Mouse (Mus musculus) T-helper 1 cell (primary cell): Measurements from ENCODE around the gene Med15.

Experiments
- in situ Hi-C: fragments of 300-600 bp; cut with MboI, MseI; formaldehyde crosslinking; loops from one replicate; pipeline ENCODE4 v1.15.1; 2025; ENCODE audit warnings: high pct_unique_total_duplicates

Gene Med15

DNA sequence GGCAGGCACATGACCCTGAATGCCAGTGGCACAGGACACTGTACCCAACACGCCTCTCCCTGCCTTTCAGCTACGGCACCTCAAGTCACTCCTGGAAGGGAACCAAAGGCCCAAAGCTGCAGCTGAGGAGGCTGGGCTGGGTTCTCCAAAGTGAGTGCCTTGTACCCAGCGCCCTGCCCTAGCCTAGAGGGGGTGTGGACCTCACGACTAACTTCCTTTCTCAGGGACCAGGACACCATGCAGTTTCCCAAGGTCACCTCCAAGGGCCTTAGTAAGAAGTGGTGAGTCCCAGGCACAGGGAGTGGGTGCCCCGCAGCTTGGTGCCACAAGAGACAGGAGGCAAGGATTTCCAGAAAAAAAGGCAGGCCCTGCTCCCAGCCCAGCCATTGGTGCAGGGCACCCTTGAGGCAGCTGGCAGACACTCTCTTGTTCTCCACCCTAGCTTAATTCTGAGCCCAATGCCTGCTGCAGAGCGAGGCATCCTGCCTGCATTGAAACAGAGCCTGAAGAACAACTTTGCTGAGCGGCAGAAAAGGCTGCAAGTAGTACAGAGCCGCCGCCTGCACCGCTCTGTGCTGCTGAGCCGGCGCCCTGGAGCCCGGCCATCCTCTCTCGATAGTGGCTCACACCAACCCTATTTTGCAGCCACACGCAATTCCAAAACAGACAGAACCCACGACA, 82.6 kb downstream of the Med15 start:
- in situ Hi-C loops, result no loop called here

DNA sequence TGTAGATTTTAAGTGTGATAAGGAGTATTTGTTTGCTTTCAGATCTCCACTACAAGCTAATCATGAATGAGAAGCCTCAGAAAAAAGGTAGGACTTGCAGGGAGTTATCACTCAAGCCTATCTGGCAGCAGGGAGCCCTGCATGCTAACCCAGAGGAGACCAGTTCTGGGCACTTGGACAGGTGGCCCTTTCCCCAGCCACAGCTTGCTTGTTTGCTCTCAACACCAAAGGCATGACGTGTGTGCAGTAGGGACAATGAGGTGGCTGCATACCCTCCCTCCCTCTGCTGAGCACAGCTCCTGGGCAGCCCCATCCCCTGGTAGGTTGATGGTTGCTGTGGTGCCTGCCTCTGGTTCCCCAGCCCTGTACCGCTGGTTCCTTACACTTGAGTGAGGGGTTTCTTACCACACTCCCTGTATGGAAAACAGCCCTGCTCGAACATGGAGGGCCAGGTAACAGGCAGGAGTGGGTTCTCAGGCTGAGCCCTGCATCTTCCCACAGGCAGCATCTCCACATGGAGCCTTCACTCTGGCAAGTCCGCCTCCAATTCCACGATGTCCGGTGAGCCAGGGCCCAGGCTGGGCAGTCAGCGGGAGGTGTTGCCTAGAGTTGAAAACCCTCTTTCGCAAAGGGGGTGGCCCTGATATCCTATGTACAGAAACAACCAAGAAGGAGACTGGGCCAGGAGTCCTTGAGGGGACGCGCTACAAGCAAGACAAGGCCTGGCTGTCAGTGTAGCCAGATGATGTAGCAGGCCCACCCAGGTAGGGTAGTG, 84.9 kb downstream of the Med15 start:
- in situ Hi-C loops, result no loop called here

DNA sequence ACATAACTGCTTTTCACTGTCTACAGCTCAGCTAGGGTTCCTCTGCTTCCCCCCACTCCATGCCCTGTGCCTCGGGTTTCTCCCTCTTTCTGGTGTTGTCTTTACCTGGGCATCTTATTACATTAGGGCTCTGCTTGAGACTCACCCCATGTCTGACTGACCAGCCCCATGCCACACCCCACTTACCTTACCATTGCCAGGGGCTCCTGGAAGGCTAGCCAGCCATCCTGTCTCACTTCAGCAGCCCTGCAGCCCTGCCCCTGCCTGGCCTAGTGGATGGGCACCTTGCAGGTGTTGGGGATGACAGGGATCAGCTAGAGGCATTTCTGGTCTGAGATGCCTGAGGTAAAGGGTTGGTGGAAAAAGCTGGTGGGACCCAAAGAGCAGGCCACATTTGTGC, 85.5 kb downstream of the Med15 start:
- in situ Hi-C loops, result no loop called here

DNA sequence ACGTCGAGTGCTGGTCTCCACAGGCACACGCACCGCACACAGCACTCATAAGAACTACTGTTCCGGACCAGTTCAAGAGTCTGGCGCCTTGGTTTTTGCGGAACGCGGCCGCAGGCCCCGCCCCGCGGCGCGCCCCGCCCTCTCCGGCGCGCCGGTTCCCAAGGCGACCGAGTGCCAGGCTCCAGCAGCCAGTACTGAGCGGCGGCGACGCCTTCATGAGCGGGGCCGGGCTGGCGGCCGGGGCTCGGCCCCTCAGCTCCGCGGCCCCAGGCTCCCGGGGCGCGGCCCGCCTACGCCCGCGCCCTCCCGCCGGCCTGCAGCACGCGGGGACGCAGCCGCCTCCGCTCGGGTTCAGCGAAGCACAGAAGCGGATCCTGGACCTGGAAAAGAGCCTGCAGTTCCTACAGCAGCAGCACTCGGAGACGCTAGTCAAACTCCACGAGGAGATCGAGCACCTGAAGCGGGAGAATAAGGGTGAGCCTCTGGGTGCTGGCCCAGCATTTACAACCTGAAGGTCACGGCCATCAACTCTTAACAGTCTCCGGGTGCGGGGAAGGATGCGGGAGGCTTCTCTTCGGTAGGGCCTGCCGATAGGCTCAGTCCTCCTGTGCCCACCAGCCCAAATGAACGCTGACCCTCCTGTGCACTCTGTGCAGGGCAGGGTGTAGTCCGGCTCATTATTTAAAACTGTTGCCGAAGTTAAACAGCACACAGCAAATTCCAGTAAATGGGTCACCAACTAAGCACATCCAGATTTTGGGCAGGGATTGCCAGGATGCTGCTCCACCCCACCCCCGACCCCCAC, 86.2 kb downstream of the Med15 start, which contains the start of gene Ccdc74a:
Gene Ccdc74a, plus strand, starts transcription at position 161 of the 805 bp plus-strand sequence.
- in situ Hi-C loops, result no loop called here

DNA sequence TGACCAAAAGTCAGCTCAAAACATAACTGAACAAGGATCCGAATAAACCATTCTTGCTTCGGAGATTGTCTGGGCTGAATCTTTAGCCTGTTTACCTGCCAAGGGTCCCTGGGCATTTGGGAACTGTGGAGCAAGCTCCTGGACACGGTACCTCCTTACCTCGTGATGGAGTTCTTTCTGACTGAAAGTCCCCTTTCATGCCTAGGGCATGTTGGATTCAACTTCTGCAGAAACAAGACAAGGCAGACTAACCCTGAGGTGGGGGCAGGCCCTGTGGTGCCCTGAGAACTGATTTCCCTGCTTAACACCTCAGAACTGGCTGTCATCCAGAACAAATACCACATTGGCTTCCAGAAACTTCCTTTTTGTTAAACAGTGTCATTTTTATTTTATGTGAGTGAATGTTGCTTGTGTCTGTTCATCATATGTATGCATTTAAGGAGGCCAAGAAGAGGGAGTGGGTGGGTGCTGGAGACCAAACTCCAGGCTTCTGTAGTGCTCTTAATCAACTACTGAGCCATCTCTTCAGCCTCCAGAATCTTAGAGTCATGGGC, 89.2 kb downstream of the Med15 start:
- in situ Hi-C loops, result no loop called here

DNA sequence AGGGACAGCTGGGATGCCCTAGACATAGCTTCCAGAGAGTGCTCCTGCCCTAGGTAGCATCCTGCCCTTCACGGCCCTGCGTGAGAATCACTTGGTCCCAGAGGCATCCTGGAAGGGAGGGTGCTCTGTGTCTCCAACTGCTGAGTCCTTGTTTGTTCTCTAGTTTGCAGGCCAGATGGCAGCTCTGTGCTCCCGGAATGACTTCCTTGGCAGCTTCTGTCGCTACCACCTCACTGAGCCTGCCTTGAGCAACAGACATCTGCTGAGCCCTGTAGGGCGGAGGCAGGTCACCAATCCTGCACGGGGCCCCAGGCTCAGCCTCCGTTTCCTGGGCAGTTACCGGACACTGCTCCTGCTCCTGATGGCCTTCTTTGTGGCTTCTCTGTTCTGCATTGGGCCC, 90.4 kb downstream of the Med15 start:
- in situ Hi-C loops, result no loop called here

DNA sequence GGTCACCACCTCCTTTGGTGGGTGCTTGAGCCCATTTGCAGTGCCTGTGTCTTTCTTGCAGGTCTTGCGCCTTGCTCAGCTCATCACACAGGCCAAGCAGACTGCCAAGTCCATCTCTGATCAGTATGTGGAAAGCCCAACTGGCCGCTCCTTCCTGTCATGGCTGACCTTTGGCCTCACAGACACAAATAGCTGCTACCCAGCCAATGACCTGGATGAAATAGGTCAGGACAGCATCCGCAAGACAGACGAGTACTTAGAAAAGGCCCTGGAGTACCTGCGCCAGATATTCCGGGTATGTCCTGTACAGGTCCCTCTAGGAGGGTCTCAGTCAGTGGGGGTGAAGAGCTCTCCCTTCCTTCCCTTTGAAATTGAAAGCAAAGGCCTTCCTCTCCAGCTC, 91.4 kb downstream of the Med15 start:
- in situ Hi-C loops, result no loop called here

DNA sequence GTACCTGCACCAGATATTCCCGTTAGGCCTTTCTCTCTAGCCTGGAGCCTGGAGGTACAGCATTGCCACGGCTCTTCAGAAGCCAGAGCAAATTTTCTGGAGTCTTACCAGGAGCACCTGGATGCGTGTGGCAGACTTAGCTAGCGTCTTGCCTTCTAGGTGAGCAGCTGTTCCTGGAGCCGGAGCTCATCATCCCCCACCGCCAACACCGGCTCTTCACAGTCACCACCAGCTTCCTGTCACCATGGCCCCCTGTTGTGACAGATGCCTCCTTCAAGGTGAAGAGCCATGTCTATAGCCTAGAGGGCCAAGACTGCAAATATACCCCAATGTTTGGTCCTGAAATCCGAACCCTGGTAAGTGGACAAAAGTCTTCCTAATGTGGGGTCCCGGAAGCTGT, 92.0 kb downstream of the Med15 start:
- in situ Hi-C loops, result no loop called here

DNA sequence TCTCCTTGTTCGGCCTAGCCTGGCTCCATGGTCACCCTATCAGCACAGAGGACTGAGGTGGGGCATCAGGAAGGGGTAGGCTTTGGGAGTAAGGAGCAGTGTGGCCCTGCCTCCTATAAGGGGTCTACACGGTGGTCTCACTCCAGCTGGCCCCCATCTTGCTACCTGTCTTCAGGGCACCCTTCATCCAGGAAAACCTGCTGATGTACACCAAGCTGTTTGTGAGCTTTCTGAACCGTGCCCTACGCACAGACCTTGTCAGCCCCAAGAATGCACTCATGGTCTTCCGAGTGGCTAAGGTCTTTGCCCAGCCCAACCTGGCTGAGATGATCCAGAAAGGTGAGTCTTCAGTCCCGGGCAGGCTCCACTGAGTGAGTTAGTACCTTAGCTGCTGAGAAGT, 92.7 kb downstream of the Med15 start:
- in situ Hi-C loops, result no loop called here

DNA sequence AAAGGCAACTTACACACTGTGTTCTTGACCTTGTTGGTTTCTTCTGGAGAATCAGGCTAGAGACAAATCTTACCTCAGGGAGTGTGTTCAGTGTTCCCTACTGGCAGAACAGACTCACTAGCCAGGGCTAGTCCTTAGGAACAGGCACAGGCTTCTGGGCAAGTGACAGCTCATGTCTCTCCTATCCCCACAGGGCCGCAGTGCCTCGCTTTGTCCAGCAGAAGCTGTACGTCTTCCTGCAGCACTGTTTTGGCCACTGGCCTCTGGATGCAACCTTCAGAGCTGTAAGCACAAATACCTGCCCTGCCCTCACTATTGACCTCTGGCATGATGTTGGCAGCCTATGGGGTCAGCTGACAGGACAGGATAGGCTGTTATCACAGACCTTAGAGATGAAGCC, 93.6 kb downstream of the Med15 start:
- in situ Hi-C loops, result no loop called here

DNA sequence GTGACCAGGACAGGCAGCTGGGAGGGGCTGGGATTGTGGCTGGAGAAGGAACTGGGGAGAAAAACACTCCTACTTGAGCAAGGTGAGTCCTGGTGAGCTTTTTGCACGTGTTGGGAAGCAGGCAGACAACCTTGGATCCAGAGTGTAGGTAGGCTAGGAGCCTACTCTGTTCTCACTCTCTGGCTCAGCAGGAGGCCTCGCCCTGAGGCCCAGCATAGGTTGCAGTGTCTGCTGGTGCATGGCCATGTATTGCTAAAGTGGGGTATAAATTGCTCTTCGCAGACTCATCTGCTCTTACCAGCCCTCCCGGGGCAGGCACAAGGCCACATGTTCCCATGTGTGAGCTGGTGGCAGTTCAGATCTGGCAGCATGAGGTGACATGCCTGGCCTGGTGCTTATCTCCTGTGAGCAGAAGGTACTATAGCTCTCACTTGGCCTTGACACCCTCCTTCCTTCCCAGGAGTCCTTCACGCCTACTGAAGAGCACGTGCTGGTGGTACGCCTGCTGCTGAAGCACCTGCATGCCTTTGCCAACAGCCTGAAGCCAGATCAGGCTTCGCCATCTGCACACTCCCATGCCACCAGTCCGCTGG, 94.6 kb downstream of the Med15 start:
- in situ Hi-C loops, result no loop called here

DNA sequence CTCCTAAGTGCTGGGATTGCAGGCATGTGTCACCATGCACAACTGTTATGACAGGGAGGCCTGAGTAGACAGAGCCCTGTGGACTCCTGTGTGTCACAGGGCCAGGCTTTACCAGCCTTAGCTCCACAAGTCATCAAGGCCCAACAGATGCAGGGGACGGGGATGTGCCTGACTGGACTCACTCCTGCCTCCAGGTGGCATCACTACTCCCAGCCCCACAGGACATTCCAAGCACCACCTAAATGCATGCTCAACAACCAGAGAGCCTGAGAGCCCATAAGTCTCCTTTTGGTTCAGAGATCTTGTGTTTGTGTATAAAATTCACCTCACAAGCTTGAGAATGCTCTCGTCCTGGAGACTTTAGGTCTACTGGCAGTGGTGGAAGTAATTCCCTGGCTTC, 95.1 kb downstream of the Med15 start:
- in situ Hi-C loops, result no loop called here

DNA sequence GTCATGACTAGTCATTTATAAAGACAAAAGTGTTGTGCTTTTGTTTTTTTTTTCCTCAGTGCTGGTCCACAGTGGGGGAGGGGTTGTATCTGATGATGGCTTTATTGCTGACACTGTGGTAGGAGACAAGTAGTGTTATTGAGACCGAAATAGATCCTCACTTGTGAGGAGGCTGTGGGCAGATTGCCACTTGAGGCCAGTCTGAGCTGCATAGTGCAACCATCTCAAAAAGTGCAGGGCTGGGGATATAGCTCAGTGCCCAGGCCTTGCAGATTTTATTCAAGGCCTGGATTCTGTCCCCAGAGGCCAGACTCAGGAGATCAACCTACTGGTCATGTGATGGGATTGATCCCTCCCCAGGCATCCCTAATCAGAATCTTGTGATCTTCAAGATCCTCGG, 95.8 kb downstream of the Med15 start:
- in situ Hi-C loops, result no loop called here

DNA sequence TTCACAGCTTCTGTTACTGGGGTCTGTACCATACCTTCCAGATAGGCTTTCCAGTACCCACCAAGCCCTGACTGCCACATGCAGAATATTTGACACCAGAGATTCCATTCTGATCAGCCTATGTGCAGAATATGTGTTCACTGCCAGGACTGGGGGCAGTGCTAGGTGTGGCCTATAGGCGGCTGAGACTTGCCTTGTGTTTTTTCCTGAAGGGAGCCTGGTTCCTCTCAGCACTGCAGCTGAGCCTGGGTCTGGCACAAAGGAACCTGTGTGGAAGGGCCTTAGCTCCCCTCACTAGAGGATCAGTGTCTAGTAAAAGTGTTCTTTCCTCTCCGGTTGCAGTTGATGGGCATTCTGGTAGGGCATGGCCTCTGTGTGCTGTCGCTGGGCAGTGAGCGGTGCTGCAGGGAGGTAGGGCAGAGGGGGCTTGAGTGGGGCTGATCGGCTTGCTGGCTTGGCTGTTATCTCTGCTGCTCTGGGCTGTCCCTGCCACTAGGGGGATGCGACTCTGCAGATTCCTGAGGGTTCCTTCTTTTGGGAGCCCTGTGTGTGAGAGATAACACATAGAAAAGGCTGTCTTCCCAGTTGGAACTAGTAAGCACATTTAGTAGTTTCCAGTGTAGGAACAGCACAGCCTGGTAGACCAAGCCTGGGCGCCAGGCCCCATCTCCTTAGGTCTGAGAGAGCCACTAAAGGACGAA, 99.1 kb downstream of the Med15 start:
- in situ Hi-C loops, result no loop called here

DNA sequence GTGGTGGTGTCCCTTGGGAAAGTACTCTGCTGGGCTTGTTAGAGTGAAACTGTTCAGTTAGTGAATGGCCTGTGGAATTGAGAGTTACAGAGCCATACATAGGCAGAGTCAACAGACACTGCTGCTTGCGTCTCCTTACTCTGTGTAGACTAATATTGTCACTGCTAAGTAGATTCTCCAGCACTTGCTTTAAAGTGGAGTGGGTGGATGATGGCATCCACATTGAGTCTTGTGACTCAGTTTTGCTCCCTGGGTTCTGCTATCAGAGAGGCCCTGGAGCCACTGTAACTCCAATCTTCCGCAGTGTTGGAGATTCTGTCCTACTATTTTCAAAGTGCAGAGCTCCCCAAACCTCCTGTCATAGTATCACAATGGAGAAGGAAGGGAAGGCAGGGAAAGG, 100.1 kb downstream of the Med15 start:
- in situ Hi-C loops, result no loop called here

DNA sequence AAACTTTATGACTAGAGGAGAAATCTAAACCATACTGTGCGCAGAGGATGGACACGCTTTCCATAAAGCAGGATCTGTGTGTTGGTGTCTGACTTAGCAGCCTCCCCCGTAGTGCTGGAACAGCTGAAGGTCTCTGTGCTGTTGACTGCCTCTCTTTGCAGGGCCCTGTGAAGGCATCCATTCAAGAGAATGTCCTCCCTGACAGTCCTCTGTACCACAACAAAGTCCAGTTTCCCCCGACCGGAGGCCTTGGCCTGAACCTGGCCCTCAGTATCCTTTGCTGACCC, 106.5 kb downstream of the Med15 start:
- in situ Hi-C loops, result no loop called here

DNA sequence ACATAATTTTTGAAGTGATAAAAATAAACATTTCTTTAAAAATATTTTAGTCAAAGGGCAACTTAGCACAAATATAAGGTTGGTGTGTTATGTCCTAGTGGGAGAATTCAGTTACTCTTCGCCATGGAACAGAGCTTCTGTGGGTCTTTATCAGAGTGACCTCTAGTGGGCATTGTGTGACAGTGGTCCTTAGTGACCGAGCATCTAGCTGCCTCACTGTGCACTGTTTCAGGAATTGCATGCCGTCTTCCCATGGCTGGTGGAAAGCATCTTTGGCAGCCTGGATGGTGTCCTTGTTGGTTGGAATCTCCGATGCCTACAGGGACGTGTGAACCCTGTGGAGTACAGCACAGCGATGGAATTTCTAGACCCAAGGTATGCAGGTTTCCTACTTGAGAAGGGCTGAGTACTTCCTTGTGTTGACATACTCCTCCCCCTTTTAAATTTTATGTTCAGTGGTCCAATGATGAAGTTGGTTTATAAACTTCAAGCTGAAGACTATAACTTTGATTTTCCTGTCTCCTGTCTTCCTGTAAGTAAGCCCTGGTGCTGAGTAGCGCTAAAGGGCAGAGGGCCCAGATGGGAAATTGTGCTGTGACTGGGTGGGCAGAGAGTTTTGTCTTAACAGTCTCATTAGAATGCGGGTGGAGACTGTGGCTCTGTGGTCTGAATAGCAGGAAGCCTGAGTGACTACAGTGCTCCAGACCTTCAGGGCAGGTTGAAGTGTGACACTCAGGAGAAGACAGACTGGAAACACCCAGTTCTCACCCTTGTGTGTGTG, 107.0 kb downstream of the Med15 start:
- in situ Hi-C loops, result no loop called here

DNA sequence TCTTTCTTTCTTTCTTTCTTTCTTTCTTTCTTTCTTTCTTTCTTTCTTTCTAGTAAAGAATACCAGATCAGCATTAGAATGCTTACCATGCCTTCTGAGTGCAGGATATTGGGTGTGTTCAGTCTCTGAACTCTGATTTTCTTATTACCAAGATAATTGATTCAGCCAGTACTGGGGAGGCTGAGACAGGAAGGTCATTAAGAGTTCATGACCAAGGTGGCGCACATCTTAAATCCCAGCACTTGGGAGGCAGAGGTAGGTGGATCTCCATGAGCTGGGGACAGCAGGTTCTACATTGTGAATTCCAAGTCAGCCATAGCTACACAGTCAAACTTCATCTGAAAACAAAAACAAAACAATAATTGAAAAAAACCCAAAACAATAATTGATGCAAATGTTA, 110.8 kb downstream of the Med15 start:
- in situ Hi-C loops, result no loop called here

DNA sequence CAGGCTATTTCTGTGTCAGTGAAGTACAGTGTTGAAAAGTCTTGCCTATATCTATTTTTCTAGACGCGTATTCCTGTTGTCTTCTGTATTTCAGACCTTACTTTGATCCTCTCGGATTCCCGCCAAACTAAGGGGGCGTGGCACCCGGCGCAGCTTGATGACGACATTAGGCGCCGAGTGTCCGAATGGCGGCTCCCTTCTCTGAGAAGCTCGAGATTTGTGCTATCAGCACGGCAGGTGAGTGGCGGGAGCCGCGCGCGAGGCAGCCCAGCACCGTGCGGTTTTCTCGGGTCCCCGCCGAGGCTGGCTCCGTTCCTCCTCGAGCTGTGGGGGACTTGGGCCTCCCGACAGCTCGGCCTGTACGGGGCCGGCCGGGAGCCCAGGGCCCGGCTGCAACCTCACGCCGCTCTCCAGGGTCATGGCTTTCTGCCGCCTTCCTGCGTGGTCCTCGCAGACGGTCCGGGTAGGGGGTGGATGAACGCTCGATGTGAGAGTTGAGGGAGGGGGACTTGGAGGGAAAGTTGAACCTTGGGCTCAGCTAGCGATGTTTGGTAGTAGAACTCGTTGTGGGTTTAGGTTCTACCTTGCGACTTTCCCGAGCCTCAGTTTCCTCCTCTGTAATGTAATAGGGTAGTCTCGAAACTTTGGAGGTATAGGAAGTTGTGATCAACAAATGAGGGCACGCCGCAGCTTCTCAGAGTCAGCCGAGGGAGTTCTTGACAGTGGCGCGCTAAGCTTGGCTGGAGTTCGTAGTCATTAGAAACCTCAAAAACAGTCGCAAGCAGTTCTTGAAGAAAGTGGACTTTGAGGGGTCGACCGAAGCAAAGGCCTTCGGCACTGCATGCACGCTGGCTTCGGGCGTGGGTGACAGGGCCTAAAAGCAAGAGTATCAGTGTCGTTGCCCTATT, 113.2 kb downstream of the Med15 start, which contains the start of gene Smpd4:
Gene Smpd4, plus strand, starts transcription at position 157 of the 908 bp plus-strand sequence.
- in situ Hi-C loops, result loop anchor here (5.0 kb wide), 1 partner anchor 62 kb away; no protein-coding TSS in a partner anchor
